Mouse (Mus musculus) erythroblast, embryonic 14.5 days (primary cell): ENCODE data around the gene Ldhd.

ENCODE experiments used
- GATA1 ChIP-seq: IDR thresholded peaks from 2 replicates; pipeline ENCODE4 v1.6.1; 2012; ENCODE audit warnings: low read length, inconsistent platforms, mixed read lengths
- TAL1 ChIP-seq: IDR thresholded peaks from 3 replicates; pipeline ENCODE4 v1.6.1; 2012; ENCODE audit warnings: low read length, inconsistent platforms, mixed read lengths

DNA sequence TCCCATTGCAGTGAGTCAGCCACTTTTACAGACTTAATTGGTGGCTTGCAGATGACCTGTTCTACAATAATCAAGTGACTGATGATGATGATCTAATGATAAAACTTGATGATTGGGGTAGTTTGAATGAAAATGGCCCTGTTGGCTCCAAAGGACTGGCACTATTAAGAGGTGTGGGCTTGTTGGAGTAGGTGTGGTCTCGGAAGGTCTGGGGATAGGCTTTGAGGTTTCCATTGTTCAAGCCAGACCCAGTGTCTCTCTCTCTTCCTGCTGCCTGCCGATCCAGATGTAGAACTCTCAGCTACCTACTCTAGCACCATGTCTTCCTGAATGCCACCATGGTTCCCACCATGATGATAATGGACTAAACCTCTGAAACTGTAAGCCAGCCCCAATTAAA, 41.8 kb downstream of the Ldhd start:
- no peak for TF ChIP-seq TAL1
- TF ChIP-seq GATA1: no peak
